Mouse (Mus musculus) forelimb bud, embryonic 11.5 days (tissue): ENCODE measurements around the gene Hdac4.

Experiments used
- DNase-seq: peaks from one replicate; pipeline ENCODE4 v3.0.0-alpha.2; 2012; ENCODE audit warnings: low read depth, low spot score

The Hdac4 gene

GRCm38 (mm10) chr1:92061198-92062073, 134.1 kb downstream of the Hdac4 start:
- DNase-seq = no peak

GRCm38 (mm10) chr1:92060532-92061064, 134.9 kb downstream of the Hdac4 start:
- DNase-seq = no peak

GRCm38 (mm10) chr1:92059571-92059970, 135.9 kb downstream of the Hdac4 start:
- no peak for DNase-seq

GRCm38 (mm10) chr1:92058731-92059425, 136.6 kb downstream of the Hdac4 start:
- DNase-seq = no peak

- DNase-seq = no peak
Observed at GRCm38 (mm10) chr1:92057068-92057467, 138.4 kb downstream of the Hdac4 start.

GRCm38 (mm10) chr1:92055149-92055548, 140.3 kb downstream of the Hdac4 start:
- no peak for DNase-seq

GRCm38 (mm10) chr1:92052190-92052589, 143.3 kb downstream of the Hdac4 start:
- no peak for DNase-seq

GRCm38 (mm10) chr1:92051489-92052062, 143.9 kb downstream of the Hdac4 start:
- no peak for DNase-seq

GRCm38 (mm10) chr1:92050992-92051391, 144.5 kb downstream of the Hdac4 start:
- DNase-seq = no peak

GRCm38 (mm10) chr1:92050566-92050965, 144.9 kb downstream of the Hdac4 start:
- no peak for DNase-seq

- no peak for DNase-seq
Observed at GRCm38 (mm10) chr1:92048415-92049354, 146.8 kb downstream of the Hdac4 start.

- no peak for DNase-seq
Observed at GRCm38 (mm10) chr1:92045671-92046070, 149.8 kb downstream of the Hdac4 start.

- DNase-seq = no peak
Observed at GRCm38 (mm10) chr1:92044868-92045267, 150.6 kb downstream of the Hdac4 start.

- DNase-seq = no peak
Observed at GRCm38 (mm10) chr1:92043989-92044388, 151.5 kb downstream of the Hdac4 start.

GRCm38 (mm10) chr1:92042126-92042525, 153.4 kb downstream of the Hdac4 start:
- DNase-seq = no peak

GRCm38 (mm10) chr1:92041290-92041689, 154.2 kb downstream of the Hdac4 start:
- DNase-seq = no peak

- DNase-seq = no peak
Observed at GRCm38 (mm10) chr1:92038714-92039113, 156.8 kb downstream of the Hdac4 start.

- no peak for DNase-seq
Observed at GRCm38 (mm10) chr1:92037039-92037438, 158.5 kb downstream of the Hdac4 start.

GRCm38 (mm10) chr1:92035770-92036169, 159.7 kb downstream of the Hdac4 start:
- DNase-seq = no peak

- DNase-seq = no peak
Observed at GRCm38 (mm10) chr1:92034247-92034646, 161.3 kb downstream of the Hdac4 start.

- no peak for DNase-seq
Observed at GRCm38 (mm10) chr1:92033463-92033862, 162.0 kb downstream of the Hdac4 start.
